Mouse (Mus musculus) liver, embryonic 13.5 days (tissue): ENCODE measurements around the gene Atoh8. TPM values are rescaled to one million over a fixed set of nuclear protein-coding genes. Genes with fewer than 3 reads are reported as not detected.

Source experiments
- ATAC-seq: fragments of 200-750 bp; cut with Nextera tagmentation; 2 replicates; pipeline ENCODE4 v1.8.0; 2017; ENCODE audit warnings: low read depth, mild to moderate bottlenecking, moderate number of reproducible peaks, moderate library complexity
- DNase-seq: peaks from one replicate; pipeline ENCODE4 v3.0.0; 2022
- H3K27ac ChIP-seq: fragments of 300-500 bp; sonication (generic); 2 replicates; pipeline ENCODE4 v1.5.1; 2015; ENCODE audit warnings: moderate library complexity, mild to moderate bottlenecking, inconsistent platforms
- H3K27me3 ChIP-seq: fragments of 300-500 bp; sonication (generic); 2 replicates; pipeline ENCODE4 v1.6.1; 2015; ENCODE audit warnings: mild to moderate bottlenecking, inconsistent platforms
- H3K36me3 ChIP-seq: fragments of 300-500 bp; sonication (generic); 2 replicates; pipeline ENCODE4 v1.6.1; 2015; ENCODE audit warnings: mild to moderate bottlenecking, inconsistent platforms
- H3K4me1 ChIP-seq: fragments of 300-500 bp; sonication (generic); replicated peaks from 2 replicates; pipeline ENCODE4 v1.6.1; 2015; ENCODE audit warnings: inconsistent platforms
- H3K4me2 ChIP-seq: fragments of 300-500 bp; sonication (generic); 2 replicates; pipeline ENCODE4 v1.6.1; 2015; ENCODE audit warnings: inconsistent platforms, mild to moderate bottlenecking, moderate library complexity
- H3K4me3 ChIP-seq: fragments of 300-500 bp; sonication (generic); replicated peaks from 2 replicates; pipeline ENCODE4 v1.5.1; 2015; ENCODE audit warnings: mild to moderate bottlenecking, inconsistent platforms
- H3K9ac ChIP-seq: fragments of 300-500 bp; sonication (generic); 2 replicates; pipeline ENCODE4 v1.6.1; 2015; ENCODE audit warnings: mild to moderate bottlenecking, inconsistent platforms
- H3K9me3 ChIP-seq: fragments of 300-500 bp; sonication (generic); replicated peaks from 2 replicates; pipeline ENCODE4 v1.6.1; 2016; ENCODE audit warnings: inconsistent platforms
- WGBS: fragments of 180-500 bp; shearing (Covaris S2); methylation state at CpG from one replicate; pipeline ENCODE4 v1.1.7; 2015; ENCODE audit not compliant: insufficient replicate concordance; 5-methylcytosine and 5-hydroxymethylcytosine counted together
- polyA plus RNA-seq: library from polyadenylated mRNA; unstranded; fragments of >200 nt; fragmentation: Nextera tagmentation; extraction: Ambion mirVana; gene quantifications from 2 replicates; pipeline ENCODE4 v1.2.1, GENCODE M21; 2015

Atoh8 gene
- polyA plus RNA-seq, 1 experiment from 2014 or later: 1.1 TPM

DNA sequence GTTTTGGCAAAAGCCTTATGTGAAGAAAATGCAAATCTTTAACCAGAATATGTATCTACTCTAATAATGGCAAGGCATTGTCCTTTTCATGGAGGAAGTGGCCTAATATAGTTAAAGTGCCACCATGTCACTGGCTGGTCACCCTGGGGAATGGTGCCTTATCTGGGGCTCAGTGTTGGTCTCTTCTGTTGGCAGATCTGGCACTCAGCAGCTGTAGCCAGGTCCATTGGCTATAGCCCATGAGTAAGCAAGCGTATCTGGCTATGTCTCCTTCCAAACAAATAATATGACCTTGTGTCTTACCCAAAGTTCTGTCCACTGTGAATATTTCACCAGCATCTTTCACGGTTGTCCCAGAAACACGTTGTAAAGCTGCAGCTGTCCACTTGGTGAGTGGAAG is 64.0 kb downstream of the Atoh8 start:
- no peaks in the 10 kb centered on the region for H3K36me3 ChIP-seq
- H3K9ac ChIP-seq: no peak overlapping the region
- H3K9me3 ChIP-seq: no peaks in the 10 kb centered on the region
- no peak overlapping the region for H3K4me3 ChIP-seq
- H3K27me3 ChIP-seq: no peaks in the 10 kb centered on the region
- no peak for DNase-seq
- WGBS: 75% methylated on average over 3 of the region's 3 CpGs
- no peak overlapping the region for H3K4me2 ChIP-seq
- H3K27ac ChIP-seq: no peak overlapping the region
- H3K4me1 ChIP-seq: no peaks in the 10 kb centered on the region
- ATAC-seq: no peak

DNA sequence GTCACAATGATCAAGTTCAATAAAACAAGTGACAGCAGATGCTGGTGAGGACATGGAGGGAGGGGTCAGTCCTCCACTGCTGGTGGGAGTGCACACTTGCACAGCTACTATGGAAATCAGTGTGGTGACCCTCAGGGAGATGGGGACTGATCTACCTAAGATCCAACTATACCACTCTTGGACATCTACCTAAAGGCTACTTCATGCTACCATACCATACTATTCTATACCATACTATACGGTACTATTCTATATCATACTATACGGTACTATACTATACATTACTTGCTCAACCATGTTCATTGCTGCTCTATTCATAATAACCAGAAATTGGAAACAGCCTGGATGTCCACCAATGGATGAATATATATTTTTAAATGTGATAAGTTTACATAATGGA is 69.5 kb downstream of the Atoh8 start:
- H3K4me3 ChIP-seq: no peak overlapping the region
- H3K9me3 ChIP-seq: no peaks in the 10 kb centered on the region
- H3K27ac ChIP-seq: no peak overlapping the region
- H3K4me1 ChIP-seq: peaks cover 16% of the 10 kb centered on the region
- no peak overlapping the region for H3K4me2 ChIP-seq
- DNase-seq: no peak
- H3K36me3 ChIP-seq: no peaks in the 10 kb centered on the region
- no peaks in the 10 kb centered on the region for H3K27me3 ChIP-seq
- ATAC-seq: no peak
- WGBS: 52% methylated on average over 2 of the region's 2 CpGs
- no peak overlapping the region for H3K9ac ChIP-seq

DNA sequence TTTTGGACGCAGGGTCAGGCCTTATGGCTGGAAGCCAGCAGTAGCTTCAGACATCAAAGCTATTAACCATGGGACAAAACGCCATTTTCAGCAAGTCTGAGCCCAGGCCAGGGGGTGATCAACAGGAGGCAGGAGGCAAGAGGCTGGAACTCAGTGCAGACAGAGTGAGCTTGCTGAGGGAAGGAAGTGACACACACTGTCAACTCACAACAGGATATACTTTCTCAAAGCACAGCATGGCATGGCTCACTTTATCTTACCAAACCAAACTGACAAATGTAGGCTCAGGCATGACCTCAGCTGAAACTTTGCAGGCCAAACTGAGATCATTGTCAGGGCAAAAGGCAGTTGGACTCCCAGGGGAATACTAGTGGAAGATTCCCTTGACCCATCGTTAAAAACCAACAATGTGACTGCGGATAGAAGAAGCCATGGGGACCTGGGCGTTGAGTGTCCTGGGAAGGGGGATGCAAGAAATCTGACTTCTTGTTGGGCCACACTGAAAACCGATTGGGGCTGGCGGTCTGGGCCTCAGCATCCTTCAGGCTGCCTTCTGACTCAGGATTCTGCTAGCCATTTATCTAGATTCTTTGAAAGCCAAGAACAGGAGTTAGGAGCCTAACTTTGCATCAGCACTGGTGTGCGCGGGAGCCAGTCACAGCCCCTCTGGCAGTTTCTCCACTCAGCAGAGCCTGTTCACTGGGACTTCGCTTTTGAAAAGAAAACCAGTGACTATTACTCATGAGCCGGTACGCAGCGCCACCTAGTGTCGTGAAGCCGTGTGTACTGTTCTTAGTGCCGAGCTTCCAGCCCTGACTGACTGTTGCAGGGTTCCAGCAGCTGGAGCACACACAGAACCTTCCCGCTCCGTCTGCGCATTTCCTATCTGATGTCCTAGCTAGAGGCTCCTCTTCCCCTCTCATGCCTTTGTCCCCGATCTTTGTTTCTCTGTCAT is 70.8 kb downstream of the Atoh8 start:
- Histone ChIP-seq H3K36me3 (no peaks in the 10 kb centered on the region), H3K9me3 (no peaks in the 10 kb centered on the region), H3K4me3 (no peak overlapping the region), H3K4me1 (peaks cover 16% of the 10 kb centered on the region), H3K27ac (no peak overlapping the region), H3K4me2 (no peak overlapping the region), H3K9ac (no peak overlapping the region), H3K27me3 (no peaks in the 10 kb centered on the region)
- 15% methylated on average over 20 of the region's 20 CpGs for WGBS
- ATAC-seq: peak; percentile 67
- DNase-seq: peak; percentile 68

DNA sequence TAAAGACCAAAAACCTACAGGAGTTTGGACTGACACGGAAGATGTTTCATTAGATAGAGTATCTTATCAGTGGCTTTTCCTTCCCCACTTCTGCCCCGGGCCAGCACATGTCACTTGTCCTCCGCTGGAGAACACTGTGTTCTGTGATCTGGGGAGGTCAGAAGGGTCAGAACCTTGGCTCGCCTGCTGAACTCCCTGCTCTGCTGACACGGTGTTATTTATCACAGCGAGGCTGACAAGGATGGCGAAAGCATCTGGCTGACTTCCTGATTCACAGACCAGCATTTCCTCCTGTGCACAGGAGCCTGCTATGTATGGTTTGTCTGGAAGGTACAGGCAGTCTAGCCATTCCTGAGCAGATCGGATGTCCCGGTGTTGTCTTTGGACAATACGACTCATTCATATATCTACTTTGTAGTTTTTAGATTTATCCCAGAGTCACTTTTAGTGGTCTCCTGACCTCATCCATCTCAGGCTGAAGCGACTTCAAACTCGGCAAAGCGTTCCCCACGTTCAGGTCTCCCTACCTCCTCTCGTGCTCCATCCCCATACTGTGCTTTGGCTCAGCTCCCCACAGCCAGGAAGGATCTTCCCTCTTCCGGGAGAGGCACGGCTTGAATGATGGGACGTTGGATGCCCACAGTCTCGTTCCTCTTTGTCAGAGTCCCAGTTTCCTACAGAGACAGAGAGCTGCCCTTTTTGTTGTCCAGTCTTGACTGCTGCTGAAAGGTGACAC is 73.1 kb downstream of the Atoh8 start:
- DNase-seq (no peak), ATAC-seq (peak; percentile 62)
- Histone ChIP-seq H3K9ac (no peak overlapping the region), H3K27ac (no peak overlapping the region; the same call in 1 of the 2 replicates), H3K9me3 (no peaks in the 10 kb centered on the region), H3K4me3 (no peak overlapping the region), H3K36me3 (no peaks in the 10 kb centered on the region), H3K27me3 (no peaks in the 10 kb centered on the region), H3K4me1 (peaks cover 16% of the 10 kb centered on the region), H3K4me2 (peak overlapping the region; percentile 13; the same call in 1 of the 2 replicates)
- 9% methylated on average over 19 of the region's 19 CpGs for WGBS

DNA sequence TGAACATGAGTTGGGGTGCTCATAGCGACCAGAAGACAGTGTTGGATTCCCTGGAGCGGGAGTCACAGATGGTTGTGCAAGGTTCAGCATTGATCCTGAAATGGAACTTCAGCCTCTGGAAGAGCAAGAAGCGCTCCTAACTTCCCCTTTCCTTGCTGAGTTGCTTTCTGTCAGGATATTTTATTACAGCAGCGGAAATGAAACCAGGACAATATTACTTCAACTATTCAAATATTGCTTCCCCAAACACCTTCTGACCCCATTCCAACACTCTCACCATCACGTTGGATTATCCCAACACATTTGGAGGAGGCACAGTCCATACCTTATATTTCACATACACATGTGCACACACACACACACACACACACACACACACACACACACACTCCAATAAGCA is 73.6 kb downstream of the Atoh8 start:
- ATAC-seq (no peak), DNase-seq (no peak)
- H3K27me3 ChIP-seq: no peaks in the 10 kb centered on the region
- H3K4me2 ChIP-seq: peak overlapping the region; percentile 13; the same call in 1 of the 2 replicates
- peaks cover 16% of the 10 kb centered on the region for H3K4me1 ChIP-seq
- H3K27ac ChIP-seq: no peak overlapping the region; the same call in 1 of the 2 replicates
- 51% methylated on average over 5 of the region's 5 CpGs for WGBS
- no peak overlapping the region for H3K9ac ChIP-seq
- no peaks in the 10 kb centered on the region for H3K36me3 ChIP-seq
- H3K4me3 ChIP-seq: no peak overlapping the region
- H3K9me3 ChIP-seq: no peaks in the 10 kb centered on the region

DNA sequence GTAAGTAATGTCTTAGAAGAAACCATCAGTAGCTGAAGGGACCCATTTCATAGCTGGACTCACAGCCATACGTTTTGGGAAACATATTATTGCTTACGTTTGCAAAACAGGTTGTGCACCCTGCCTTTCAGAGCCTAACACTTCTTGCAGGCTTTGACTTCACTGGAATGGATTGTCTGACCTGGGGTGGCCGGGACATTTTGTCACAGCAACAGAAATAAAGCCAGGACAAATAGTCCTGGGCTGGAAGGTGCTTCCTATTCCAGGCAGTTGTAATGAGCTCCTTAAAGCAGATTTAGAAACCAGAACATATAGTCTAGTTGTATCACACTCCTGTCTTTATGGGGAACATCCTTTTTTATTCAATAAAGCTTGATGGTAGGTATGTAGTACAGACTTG is 74.4 kb downstream of the Atoh8 start:
- Histone ChIP-seq H3K4me3 (no peak overlapping the region), H3K9me3 (no peaks in the 10 kb centered on the region), H3K4me2 (no peak overlapping the region), H3K4me1 (peaks cover 16% of the 10 kb centered on the region), H3K27ac (no peak overlapping the region), H3K27me3 (no peaks in the 10 kb centered on the region), H3K36me3 (peaks cover 4% of the 10 kb centered on the region; the same call in 1 of the 2 replicates), H3K9ac (no peak overlapping the region)
- DNase-seq (no peak), ATAC-seq (no peak)
- WGBS: 72% methylated on average over 3 of the region's 3 CpGs

DNA sequence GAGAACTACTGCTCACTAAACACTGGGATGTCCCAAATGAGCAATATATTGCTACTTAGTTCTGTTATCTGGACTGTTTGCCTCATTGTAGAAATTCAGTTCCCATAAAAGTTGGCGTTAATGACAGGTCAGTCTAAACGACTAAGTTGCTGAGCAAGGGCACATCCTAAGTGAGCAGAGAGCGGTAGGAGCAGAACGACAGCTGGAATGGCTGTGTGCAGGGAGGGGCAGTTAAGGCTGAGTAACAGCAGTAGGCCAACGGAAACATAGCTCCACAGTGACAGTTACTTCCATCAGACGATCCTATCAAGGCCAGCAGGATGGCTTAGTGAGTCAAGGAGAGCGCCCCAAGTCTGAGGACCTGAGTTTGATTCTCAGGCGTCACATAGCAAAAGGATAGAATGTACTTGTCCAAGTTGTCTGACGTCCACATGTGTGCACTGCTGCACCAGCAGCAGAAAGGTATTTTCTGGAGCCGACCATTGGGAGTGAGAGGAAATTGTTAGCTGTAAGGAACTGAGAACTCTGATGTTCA is 75.4 kb downstream of the Atoh8 start:
- DNase-seq (no peak), ATAC-seq (no peak)
- Histone ChIP-seq H3K9ac (no peak overlapping the region), H3K4me1 (peaks cover 16% of the 10 kb centered on the region), H3K4me3 (no peak overlapping the region), H3K27me3 (no peaks in the 10 kb centered on the region), H3K9me3 (no peaks in the 10 kb centered on the region), H3K36me3 (peaks cover 15% of the 10 kb centered on the region), H3K27ac (no peak overlapping the region), H3K4me2 (no peak overlapping the region)
- WGBS: 59% methylated on average over 10 of the region's 10 CpGs

DNA sequence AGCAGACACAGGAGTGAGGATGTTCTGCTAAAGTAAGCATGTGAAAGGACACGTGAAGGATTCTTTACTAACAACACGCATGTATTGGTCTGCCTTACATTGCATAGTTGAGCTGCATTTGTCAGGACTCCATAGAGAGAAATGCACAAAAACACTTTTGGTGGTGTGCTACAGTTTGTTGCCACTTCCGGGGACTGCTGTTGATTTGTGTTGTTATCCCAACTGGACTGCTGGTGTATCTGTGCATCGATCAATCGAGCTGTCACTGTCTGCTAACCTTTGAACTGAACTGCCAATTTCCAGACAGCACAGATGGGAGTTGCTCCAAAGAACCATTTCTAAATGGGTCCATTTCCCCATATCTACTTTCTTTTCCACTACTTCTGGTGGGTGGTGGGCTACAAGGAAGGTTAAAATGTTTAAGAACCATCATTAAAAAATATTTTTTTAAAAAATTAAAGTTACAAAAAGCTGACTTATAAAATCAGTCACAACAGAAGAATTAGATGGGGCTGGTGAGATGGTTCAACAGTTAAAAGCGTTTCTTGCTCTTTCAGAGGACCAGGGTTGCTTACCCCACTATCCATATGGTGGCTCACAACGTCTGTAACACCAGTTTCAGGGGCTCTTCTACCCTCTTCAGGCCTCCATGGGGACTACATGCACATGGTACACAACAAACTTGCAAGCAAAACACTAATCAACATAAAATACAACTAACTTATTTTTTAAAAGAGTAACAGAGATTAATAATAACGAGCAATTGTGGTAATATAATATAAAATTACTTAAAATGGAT is 76.2 kb downstream of the Atoh8 start:
- no peak for ATAC-seq
- Histone ChIP-seq H3K9me3 (no peaks in the 10 kb centered on the region), H3K4me3 (no peak overlapping the region), H3K4me2 (no peak overlapping the region), H3K27ac (no peak overlapping the region), H3K4me1 (peaks cover 12% of the 10 kb centered on the region), H3K9ac (no peak overlapping the region), H3K36me3 (peaks cover 23% of the 10 kb centered on the region), H3K27me3 (no peaks in the 10 kb centered on the region)
- DNase-seq: no peak
- 73% methylated on average over 8 of the region's 8 CpGs for WGBS

Other genes with a start within 250 kb of the Atoh8 start
- 179 and 192 TPM in 2 replicates for gene St3gal5, start 138.0 kb downstream of the Atoh8 start, polyA plus RNA-seq
- not detected in 2 replicates for gene Sftpb, start 69.0 kb upstream of the Atoh8 start, polyA plus RNA-seq
- 52.6 and 60.6 TPM in 2 replicates for gene Usp39, start 109.6 kb upstream of the Atoh8 start, polyA plus RNA-seq
- gene 0610030E20Rik, start 111.7 kb upstream of the Atoh8 start, polyA plus RNA-seq: 14.5 and 17.7 TPM in 2 replicates
- gene Tmem150a, start 119.9 kb upstream of the Atoh8 start, polyA plus RNA-seq: 32.5 and 37.9 TPM in 2 replicates
- 76.9 and 82.6 TPM in 2 replicates for gene Rnf181, start 131.4 kb upstream of the Atoh8 start, polyA plus RNA-seq
- 99.0 and 99.7 TPM in 2 replicates for gene Vamp5, start 144.9 kb upstream of the Atoh8 start, polyA plus RNA-seq
- 249 and 260 TPM in 2 replicates for gene Vamp8, start 155.1 kb upstream of the Atoh8 start, polyA plus RNA-seq
- gene Ggcx, start 178.7 kb upstream of the Atoh8 start, polyA plus RNA-seq: 15.8 and 21.9 TPM in 2 replicates
- 235 and 254 TPM in 2 replicates for gene Mat2a, start 204.0 kb upstream of the Atoh8 start, polyA plus RNA-seq